Mouse (Mus musculus) ES-E14 (cell line): ENCODE measurements at regions not wholly inside any gene's neighbourhood (a gene's known extent, or its start where the extent isn't known, plus 50 kb on each side); places are given as distances from the start of the nearest gene placed in this dataset.

Experiments used
- DNase-seq: peaks from one replicate; pipeline ENCODE4 v3.0.0-alpha.2; 2013; ENCODE audit warnings: low read depth, low spot score
- H3K27ac ChIP-seq: 2 replicates; pipeline ENCODE4 v1.5.1; 2012; ENCODE audit warnings: low read depth, mild to moderate bottlenecking, low read length, moderate library complexity, mixed read lengths; ENCODE audit not compliant: poor library complexity, insufficient read depth, severe bottlenecking
- H3K36me3 ChIP-seq: 2 replicates; pipeline ENCODE4 v1.6.1; 2012; ENCODE audit warnings: mild to moderate bottlenecking, low read length, moderate library complexity, mixed read lengths; ENCODE audit not compliant: control insufficient read depth, poor library complexity, insufficient read depth, severe bottlenecking
- H3K4me1 ChIP-seq, 2 experiments: fragments of 150-350 bp in 1 of 2; sonication (generic) in 1 of 2; 2 replicates each; pipeline ENCODE4 v1.6.1; 2012; ENCODE audit warnings: low read length in 2 of 2, mild to moderate bottlenecking in 1 of 2, mixed read lengths in 1 of 2; ENCODE audit not compliant: control insufficient read depth in 2 of 2, insufficient read depth in 2 of 2, poor library complexity in 1 of 2
- H3K4me3 ChIP-seq, 2 experiments: fragments of 150-350 bp in 1 of 2; sonication (generic) in 1 of 2; 2 replicates each; pipeline ENCODE4 v1.5.1; 2012; ENCODE audit warnings: low read length in 2 of 2, low read depth in 1 of 2, mild to moderate bottlenecking in 1 of 2, mixed read lengths in 1 of 2; ENCODE audit not compliant: insufficient read depth in 1 of 2, poor library complexity in 1 of 2, severe bottlenecking in 1 of 2
- H3K9ac ChIP-seq: 2 replicates; pipeline ENCODE4 v1.6.1; 2012; ENCODE audit warnings: low read depth, mild to moderate bottlenecking, low read length, mixed read lengths; ENCODE audit not compliant: poor library complexity, insufficient read depth, severe bottlenecking
- H3K9me3 ChIP-seq: fragments of 150-350 bp; sonication (generic); 2 replicates; pipeline ENCODE4 v1.6.1; 2012; ENCODE audit warnings: low read depth, mild to moderate bottlenecking, low read length; ENCODE audit not compliant: control insufficient read depth, insufficient read depth
- CHD2 ChIP-seq: IDR thresholded peaks from 2 replicates; pipeline ENCODE4 v1.6.1; 2014; ENCODE audit warnings: mild to moderate bottlenecking, low read depth, low read length, inconsistent platforms
- HCFC1 ChIP-seq: IDR thresholded peaks from 2 replicates; pipeline ENCODE4 v1.6.1; 2012; ENCODE audit warnings: low read length, inconsistent platforms, borderline replicate concordance; ENCODE audit not compliant: insufficient read depth
- MAFK ChIP-seq: IDR thresholded peaks from 2 replicates; pipeline ENCODE4 v1.6.1; 2014; ENCODE audit warnings: mild to moderate bottlenecking, low read depth, low read length, inconsistent platforms; ENCODE audit not compliant: insufficient read depth
- ZC3H11A ChIP-seq: IDR thresholded peaks from 2 replicates; pipeline ENCODE4 v1.6.1; 2012; ENCODE audit warnings: low read depth, mild to moderate bottlenecking, inconsistent platforms, low read length, borderline replicate concordance
- ZNF384 ChIP-seq: IDR thresholded peaks from 2 replicates; pipeline ENCODE4 v1.6.1; 2012; ENCODE audit warnings: low read depth, low read length, inconsistent platforms
- in situ Hi-C, 2 experiments: fragments of 600-800 bp; cut with MboI; formaldehyde crosslinking; loops; one replicate each; pipeline ENCODE4 v1.15.1; 2025; ENCODE audit warnings: low sequenced_read_pairs in 2 of 2, inconsistent platforms in 1 of 2; ENCODE audit not compliant: unreplicated experiment in 2 of 2

DNA sequence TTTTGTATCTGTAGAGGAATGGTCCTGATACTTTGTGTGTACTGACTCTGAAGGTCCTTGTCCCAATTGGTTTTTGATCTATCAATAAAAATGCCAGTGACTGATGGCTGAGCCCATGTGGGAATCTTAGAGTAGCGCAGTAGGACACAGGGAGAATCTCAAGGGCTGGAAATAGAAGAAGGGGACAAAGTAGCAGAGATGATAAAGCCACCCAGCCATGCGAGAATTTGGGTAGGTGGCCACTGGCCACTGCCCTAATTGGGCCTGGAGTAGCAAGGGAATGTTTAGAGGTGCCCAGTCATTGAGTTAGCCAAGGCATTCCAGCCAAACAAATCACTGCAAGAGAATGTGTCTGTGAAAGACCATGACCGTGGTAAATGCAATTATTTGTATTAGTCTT lies 414.8 kb upstream of the Ercc4 start:
- Histone ChIP-seq H3K9ac (no peak overlapping the region), H3K36me3 (no peaks in the 10 kb centered on the region), H3K4me3 (no peak overlapping the region), H3K4me1 (peaks cover 0 to 7% of the 10 kb centered on the region in 2 experiments; a peak in 1 of 4 replicates), H3K9me3 (no peaks in the 10 kb centered on the region), H3K27ac (no peak overlapping the region)
- no peak for DNase-seq
- TF ChIP-seq MAFK = no peak
- TF ChIP-seq ZNF384 = no peak
- no peak for TF ChIP-seq HCFC1
- TF ChIP-seq ZC3H11A = no peak
- no peak for TF ChIP-seq CHD2
- in situ Hi-C loops = no loop called here

DNA sequence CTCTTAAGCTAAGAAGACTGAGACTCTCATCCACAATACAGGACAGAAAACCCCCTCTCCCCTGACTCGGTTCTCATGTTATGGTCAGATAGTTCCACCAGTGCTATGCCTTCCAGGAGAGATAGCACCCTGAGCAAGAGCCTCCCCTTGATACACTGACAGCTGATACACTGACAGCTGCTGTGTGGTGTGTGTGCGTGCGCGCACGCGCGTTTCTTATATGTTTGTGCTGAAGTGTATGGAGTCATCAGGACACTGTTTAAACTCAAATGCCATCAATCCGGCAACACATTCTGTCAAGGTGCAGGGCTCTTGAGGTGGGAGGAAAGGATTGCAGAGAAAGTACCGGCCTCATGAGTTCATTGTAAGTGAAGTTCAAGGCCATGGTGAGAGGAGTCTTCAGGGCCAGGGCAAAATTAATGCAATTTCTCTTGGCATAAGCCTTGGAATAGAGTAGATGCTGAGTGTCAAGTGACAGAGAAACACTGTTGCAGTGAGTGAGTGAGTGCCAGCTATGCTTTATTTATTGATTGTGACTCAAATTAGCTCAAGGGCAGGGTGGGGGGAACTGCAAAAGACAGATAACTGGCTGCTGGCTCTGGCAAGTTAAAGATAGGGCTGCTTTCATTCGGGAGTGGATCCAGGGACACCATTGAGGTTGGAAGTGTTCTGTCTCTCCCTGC lies 412.4 kb upstream of the Ercc4 start:
- in situ Hi-C loops = no loop called here
- Histone ChIP-seq H3K9ac (no peak overlapping the region), H3K4me1 (peaks cover 0 to 7% of the 10 kb centered on the region in 2 experiments; a peak in 1 of 4 replicates), H3K36me3 (no peaks in the 10 kb centered on the region), H3K27ac (no peak overlapping the region), H3K9me3 (no peaks in the 10 kb centered on the region), H3K4me3 (no peak overlapping the region)
- TF ChIP-seq ZC3H11A (no peak), HCFC1 (no peak), CHD2 (no peak), MAFK (no peak), ZNF384 (no peak)
- no peak for DNase-seq

DNA sequence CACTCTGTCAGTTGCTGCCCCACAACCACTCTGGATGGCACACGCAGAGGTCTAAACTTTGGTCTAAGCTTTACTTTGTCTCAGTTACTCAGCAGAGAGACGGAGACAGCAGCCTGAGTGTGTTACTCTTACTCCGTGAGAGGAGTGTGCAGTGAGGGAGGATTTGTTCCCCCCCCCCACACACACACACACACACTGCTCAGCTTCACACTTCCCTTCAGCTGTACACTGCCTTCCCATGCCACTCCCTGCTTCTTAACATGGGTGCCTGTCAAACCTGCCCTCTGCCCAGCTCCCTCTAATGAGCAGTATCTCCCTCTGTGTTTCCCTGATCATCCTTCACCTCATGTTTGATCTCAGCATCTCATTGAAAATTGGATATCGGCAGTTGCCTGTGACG lies 409.9 kb upstream of the Ercc4 start:
- Histone ChIP-seq H3K9me3 (no peaks in the 10 kb centered on the region), H3K27ac (no peak overlapping the region), H3K4me3 (no peak overlapping the region), H3K9ac (no peak overlapping the region), H3K4me1 (no peaks in the 10 kb centered on the region), H3K36me3 (no peaks in the 10 kb centered on the region)
- DNase-seq = no peak
- in situ Hi-C loops = no loop called here
- no peak for TF ChIP-seq MAFK
- TF ChIP-seq CHD2 = no peak
- no peak for TF ChIP-seq HCFC1
- no peak for TF ChIP-seq ZNF384
- TF ChIP-seq ZC3H11A = no peak

DNA sequence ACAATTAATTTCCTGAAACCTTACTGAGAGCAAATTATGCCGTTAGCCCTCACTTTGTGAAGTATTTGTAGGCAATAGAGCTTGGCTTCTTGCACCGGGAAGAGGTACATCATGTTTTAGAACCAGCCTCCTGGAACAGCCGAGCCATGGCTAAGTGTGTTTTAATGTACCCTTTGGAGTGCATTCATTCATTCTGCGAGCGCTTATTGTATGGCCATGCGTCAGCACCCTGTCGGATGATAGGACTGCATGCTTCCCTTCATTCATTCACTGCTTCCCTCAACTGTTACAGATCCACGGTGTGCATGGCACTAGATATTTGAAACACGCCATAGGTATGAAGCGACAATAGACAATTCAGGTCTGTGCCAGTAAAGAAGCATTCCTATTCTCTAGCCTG lies 409.4 kb upstream of the Ercc4 start:
- Histone ChIP-seq H3K9ac (no peak overlapping the region), H3K4me1 (no peaks in the 10 kb centered on the region), H3K4me3 (no peak overlapping the region), H3K36me3 (no peaks in the 10 kb centered on the region), H3K27ac (no peak overlapping the region), H3K9me3 (no peaks in the 10 kb centered on the region)
- TF ChIP-seq MAFK (no peak), ZC3H11A (no peak), HCFC1 (no peak)
- no peak for DNase-seq
- in situ Hi-C loops = no loop called here
